ENCODE assay signal across 8 mouse cellular contexts in genomic region chr2:109280600-109281340, GRCm38 (mm10). TPM values are rescaled to one million over a fixed set of nuclear protein-coding genes. Genes with fewer than 3 reads are reported as not detected.
A peak's percentile ranks its signal among the peaks of the same experiment; 100 is the strongest.
DNase-seq lines count a peak whose midpoint lies in the region; ATAC-seq lines count a peak whose summit lies in the region.

Gene Kif18a, plus strand, starts transcription at chr2:109280738.
Gene Mettl15, minus strand, starts transcription at chr2:109280748.

- WGBS in forebrain, embryonic 14.5 days, result under 1% methylated on average over 51 of the region's 51 CpGs
- under 1% methylated on average over 51 of the region's 51 CpGs for WGBS in neural tube, embryonic 15.5 days

- ATAC-seq in forebrain, embryonic 14.5 days, result peak; percentile 99
- ATAC-seq in neural tube, embryonic 15.5 days (ENCODE audit: low FRiP score), result peak; percentile 100

- H3K27me3 ChIP-seq in forebrain, embryonic 14.5 days (replicated peaks; ENCODE audit: control insufficient read depth, insufficient read depth, low read length), result no peaks in the 10 kb centered on the region
- H3K27me3 ChIP-seq in neural tube, embryonic 15.5 days (replicated peaks), result no peaks in the 10 kb centered on the region

- H3K36me3 ChIP-seq in forebrain, embryonic 14.5 days (ENCODE audit: control insufficient read depth, insufficient read depth, low read length), result no peaks in the 10 kb centered on the region
- no peaks in the 10 kb centered on the region for H3K36me3 ChIP-seq in neural tube, embryonic 15.5 days

- DNase-seq in ES-CJ7 (ENCODE audit: low read depth, low spot score), result peak; percentile 97
- peak; percentile 92 for DNase-seq in cerebellum, adult 11 months
- peak; percentile 99 for DNase-seq in forebrain, embryonic 14.5 days (ENCODE audit: low spot score)
- DNase-seq in heart, postnatal 14 days, result peak; percentile 94 to 96
- peak; percentile 95 for DNase-seq in layer of hippocampus, adult 11-12 months (ENCODE audit: low spot score)
- peak; percentile 96 for DNase-seq in lung, adult 18-20 months
- DNase-seq in testis, postnatal 14 days (ENCODE audit: low spot score), result peak; percentile 97

- peak within 1 kb of the TSS; percentile 78 for H3K4me2 ChIP-seq in forebrain, embryonic 14.5 days (ENCODE audit: low read length)
- H3K4me2 ChIP-seq in neural tube, embryonic 15.5 days, result peak within 1 kb of the TSS; percentile 90

- H3K9me3 ChIP-seq in forebrain, embryonic 14.5 days (replicated peaks; ENCODE audit: control insufficient read depth, low read length), result no peaks in the 10 kb centered on the region
- no peaks in the 10 kb centered on the region for H3K9me3 ChIP-seq in neural tube, embryonic 15.5 days (replicated peaks)

- H3K4me3 ChIP-seq in forebrain, embryonic 14.5 days (ENCODE audit: low read depth, low read length), result peak within 1 kb of the TSS; percentile 70
- peak within 1 kb of the TSS; percentile 61 for H3K4me3 ChIP-seq in neural tube, embryonic 15.5 days (replicated peaks)

- peak within 1 kb of the TSS; percentile 63; the same call in 1 of the 2 replicates for H3K27ac ChIP-seq in forebrain, embryonic 14.5 days (ENCODE audit: low read depth, low read length)
- H3K27ac ChIP-seq in neural tube, embryonic 15.5 days (replicated peaks), result peak within 1 kb of the TSS; percentile 81

- peak within 1 kb of the TSS; percentile 71 for H3K9ac ChIP-seq in forebrain, embryonic 14.5 days (ENCODE audit: low read length)
- peak within 1 kb of the TSS; percentile 69 for H3K9ac ChIP-seq in neural tube, embryonic 15.5 days (replicated peaks)

- intact Hi-C loops in heart, postnatal 14 days (cut with DNase I), result no loop called here

- peaks cover 9% of the 10 kb centered on the region; the same call in 1 of the 2 replicates for H3K4me1 ChIP-seq in forebrain, embryonic 14.5 days (ENCODE audit: control insufficient read depth, insufficient read depth, low read length)
- H3K4me1 ChIP-seq in neural tube, embryonic 15.5 days, result peaks cover 12% of the 10 kb centered on the region

RNA-seq across cellular contexts. Expression of gene Kif18a, which starts in this region (rescaled TPM):
- polyA plus RNA-seq in forebrain, embryonic 14.5 days (2014; fragmentation: Nextera tagmentation; extraction: Ambion mirVana), result 19.1 and 20.5 TPM in 2 replicates
- total RNA-seq in heart, postnatal 14 days (2021), result 1 to 10 TPM in 1 of 2 experiments, under 1 TPM in 1; 0.96 to 2.0 TPM
- 3.3 and 6.7 TPM in 2 replicates for polyA plus RNA-seq in neural tube, embryonic 15.5 days (2015; fragmentation: Nextera tagmentation; extraction: Ambion mirVana)

RNA-seq across cellular contexts. Expression of gene Mettl15, which starts in this region (rescaled TPM):
- polyA plus RNA-seq in forebrain, embryonic 14.5 days (2014; fragmentation: Nextera tagmentation; extraction: Ambion mirVana), result 12.4 and 16.6 TPM in 2 replicates
- total RNA-seq in heart, postnatal 14 days (2021), result 10 to 100 TPM; 11.6 to 12.6 TPM
- 9.6 and 10.7 TPM in 2 replicates for polyA plus RNA-seq in neural tube, embryonic 15.5 days (2015; fragmentation: Nextera tagmentation; extraction: Ambion mirVana)

Comparison
In these comparisons a context has a peak if more than half of its experiments do, and no peak if none do; other contexts are left out.
1. Peak in every context shown above with its lines: DNase-seq, ATAC-seq, H3K4me3 ChIP-seq and H3K27ac ChIP-seq.